Mouse (Mus musculus) ES-Bruce4 (cell line): ENCODE measurements around the gene Etnk1.

Source experiments
- CTCF ChIP-seq: IDR thresholded peaks from one replicate; pipeline ENCODE4 v1.8.1; 2011; ENCODE audit warnings: low read depth, low read length
- EP300 ChIP-seq: IDR thresholded peaks from 2 replicates; pipeline ENCODE4 v1.6.1; 2011; ENCODE audit warnings: low read depth, low read length; ENCODE audit not compliant: insufficient read depth
- POLR2A ChIP-seq: IDR thresholded peaks from one replicate; pipeline ENCODE4 v1.8.1; 2011; ENCODE audit warnings: low read length; ENCODE audit not compliant: insufficient read depth

DNA sequence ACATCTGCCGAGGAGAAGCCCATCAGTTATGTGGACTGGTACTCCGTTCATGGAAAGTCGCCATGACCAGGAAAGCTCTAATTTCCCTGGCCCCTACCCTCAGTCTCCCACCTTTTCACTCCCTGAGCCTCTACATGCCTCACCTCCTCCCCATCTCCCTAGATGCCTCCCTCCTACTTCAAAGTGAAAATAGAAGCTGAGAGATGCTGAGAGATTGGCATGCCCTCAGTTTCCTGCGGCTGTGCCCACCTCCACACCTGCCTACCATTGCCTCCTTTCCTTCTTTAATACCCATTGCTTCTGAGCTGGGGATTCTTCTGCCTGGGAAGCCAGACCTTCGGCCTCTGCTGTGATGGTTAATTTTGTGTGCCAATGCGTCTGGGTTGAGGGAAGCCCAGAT lies 47.7 kb upstream of the Etnk1 start:
- TF ChIP-seq EP300 (no peak), CTCF (no peak), POLR2A (no peak)
